Mouse (Mus musculus): Measurements from ENCODE around the gene Tchp.

Tchp gene

GRCm38 (mm10) chr5:114707265-114708068 is at the start of gene Tchp:
Tchp (plus strand) TSS chr5:114707760.
- peak; percentile 92 for DNase-seq

GRCm38 (mm10) chr5:114658255-114658654 is 49.3 kb upstream of the Tchp start, which contains the start of gene Trpv4:
Trpv4 (minus strand) TSS chr5:114658421.
- no peak for DNase-seq

GRCm38 (mm10) chr5:114661029-114661428 is 46.5 kb upstream of the Tchp start:
- DNase-seq, result no peak

DNA sequence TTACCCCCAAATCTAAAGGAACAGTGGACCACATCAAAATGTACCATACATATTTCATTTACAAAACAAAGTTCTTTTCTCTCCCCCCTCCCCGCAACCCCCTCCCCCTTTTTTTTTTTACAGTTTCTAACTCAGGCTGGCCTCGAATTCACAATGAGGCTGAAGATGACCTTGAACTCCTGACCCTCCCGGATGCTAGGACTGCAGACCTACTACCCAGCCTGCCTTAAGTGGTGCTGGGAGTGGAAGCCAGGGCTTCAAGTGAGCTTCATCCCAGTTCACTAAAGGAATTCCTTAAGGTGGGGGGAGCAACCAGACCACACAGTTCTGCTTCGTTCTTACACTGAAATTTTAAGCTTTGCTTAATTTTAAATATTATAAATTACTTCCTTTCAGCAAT is 43.4 kb upstream of the Tchp start:
- DNase-seq, result no peak

DNA sequence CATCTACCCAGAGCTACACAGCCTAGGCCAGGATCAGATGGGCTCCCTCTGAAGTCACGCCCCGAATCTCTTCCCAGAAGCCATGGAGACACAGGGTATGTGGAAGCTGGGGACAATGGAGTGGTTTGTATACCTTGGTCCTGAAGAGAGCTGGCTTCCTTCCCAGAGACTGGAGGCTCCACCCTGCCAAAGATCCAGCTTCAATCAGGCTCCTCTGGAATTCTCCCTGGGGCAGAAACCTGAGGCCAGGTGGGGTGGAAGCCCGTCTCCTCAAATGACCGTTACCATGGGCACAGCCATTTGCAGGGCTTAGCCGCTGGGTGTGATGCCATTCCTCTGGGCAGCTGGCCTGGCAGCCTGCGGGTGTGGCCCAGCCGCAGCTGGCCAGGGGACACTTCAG is 42.8 kb upstream of the Tchp start:
- DNase-seq, result no peak

- DNase-seq, result no peak
Measured at GRCm38 (mm10) chr5:114666659-114667058, 40.9 kb upstream of the Tchp start.

- peak; percentile 98 for DNase-seq
Measured at GRCm38 (mm10) chr5:114667228-114667856, 40.2 kb upstream of the Tchp start.

DNA sequence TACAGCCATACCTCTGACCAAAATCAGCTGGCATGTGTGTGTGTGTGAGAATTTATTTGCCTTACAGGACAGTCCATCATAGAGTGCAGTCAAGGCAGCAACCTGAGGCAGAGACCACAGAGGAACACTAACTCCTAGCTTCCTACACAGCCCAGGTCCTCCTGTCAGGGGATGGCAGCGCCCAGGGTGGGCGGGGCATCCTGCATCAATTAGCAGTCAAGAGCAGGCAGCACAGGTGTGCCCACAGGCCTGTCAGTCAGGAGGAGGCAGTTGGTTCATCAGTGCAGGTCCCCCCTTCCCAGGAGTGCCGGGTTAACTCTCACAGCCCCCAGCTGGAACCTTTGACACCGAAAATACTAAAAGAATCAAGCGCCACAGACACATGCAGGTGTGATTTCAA is 38.5 kb upstream of the Tchp start:
- no peak for DNase-seq

DNA sequence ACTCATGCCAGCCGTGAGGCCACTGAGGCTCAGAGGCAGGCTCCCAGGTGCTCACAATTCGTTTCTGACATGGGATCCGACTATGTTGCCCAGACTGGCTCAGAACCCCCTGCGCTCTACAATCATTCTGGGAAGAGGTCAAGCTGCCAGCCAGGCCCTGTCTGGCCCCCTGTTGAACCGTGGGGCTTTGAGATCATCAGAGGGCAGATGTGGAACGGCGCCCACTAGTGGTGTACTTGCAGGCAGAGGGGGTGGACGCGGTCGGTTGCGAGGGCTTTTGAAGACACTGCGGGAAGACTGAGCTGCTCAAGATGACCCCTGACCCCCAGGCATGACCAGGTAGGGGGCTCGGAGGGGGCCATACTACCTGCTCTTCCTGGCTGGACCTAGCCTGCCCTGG is 34.4 kb upstream of the Tchp start:
- peak; percentile 15 for DNase-seq

DNA sequence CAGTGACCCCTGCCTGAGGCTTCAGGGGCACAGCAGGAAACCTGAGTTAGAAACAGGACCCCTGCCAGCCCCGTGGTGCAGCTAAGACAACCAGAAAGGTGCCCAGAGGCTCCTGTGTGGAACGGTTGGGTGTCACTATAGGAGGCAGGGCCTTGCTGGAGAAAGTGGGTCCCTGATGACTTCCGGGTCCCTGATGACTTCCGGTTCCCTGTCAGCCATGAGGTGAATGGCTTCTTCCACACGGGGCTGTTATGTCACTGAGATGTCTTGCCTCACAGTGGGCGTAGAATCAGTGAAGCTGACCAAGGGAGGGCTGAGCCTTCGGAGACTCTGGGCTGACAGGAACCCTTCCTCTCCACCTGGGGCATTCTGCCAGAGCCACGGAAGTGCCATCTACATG is 33.0 kb upstream of the Tchp start:
- DNase-seq, result no peak

DNA sequence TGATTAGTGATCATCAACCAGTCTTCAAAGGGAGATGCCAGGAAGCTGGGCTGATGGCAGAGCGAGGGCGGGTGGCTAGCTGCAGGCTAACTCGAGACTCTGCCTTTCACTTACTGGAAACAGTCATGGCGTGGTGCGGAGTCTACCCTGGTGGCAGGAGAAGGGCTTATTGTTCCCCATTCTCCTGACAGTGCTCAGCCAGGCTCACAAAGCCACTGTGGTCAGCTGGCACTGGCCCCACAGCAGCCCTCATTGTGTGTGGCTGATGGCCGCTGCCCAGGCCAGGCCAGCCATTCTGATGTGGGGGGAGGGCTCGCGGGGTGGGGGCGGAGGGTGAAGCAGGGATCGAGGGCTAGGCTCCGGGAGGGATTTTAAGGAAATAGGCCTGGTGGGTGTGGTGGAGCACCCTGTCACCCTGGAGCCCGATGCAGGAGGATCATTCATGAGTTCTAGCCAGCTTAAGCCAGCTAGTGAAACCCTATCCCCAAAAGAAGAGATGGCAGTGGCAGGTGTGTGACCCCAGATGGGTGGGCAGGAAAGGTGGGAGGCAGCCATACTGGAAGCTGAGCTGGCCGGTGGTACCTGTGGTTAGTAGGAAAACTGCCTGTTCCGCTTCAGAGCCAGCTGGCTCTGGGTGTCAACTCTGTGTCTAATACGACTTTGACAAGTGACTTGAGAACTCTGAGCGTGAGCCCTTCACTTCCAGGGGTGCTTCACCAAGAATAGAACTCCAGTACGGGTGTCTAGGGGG is 27.5 kb upstream of the Tchp start:
- DNase-seq, result no peak

GRCm38 (mm10) chr5:114680676-114681285 is 26.8 kb upstream of the Tchp start:
- no peak for DNase-seq

DNA sequence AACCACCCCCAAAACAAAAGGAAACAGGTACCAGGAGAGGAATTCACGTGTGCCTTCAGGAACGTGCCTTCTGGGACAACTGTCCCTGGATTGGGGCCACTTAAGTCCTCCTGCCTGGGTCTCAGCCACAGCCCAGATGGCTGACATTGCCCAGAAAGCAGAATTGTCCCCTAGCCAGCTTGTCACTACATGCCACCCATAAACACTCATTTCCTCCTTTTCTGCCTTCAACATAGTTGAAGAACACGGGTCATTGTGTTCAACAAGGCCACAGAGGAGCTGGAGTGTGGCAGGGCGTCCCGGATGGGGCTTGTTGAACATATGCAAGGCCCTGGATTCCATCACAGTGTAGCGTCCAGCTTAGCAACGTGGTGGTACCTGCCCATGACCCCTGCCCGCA is 25.8 kb upstream of the Tchp start:
- peak; percentile 81 for DNase-seq

GRCm38 (mm10) chr5:114685986-114686385 is 21.6 kb upstream of the Tchp start:
- DNase-seq, result no peak

GRCm38 (mm10) chr5:114686726-114687210 is 20.8 kb upstream of the Tchp start:
- DNase-seq, result no peak

GRCm38 (mm10) chr5:114687901-114688300 is 19.7 kb upstream of the Tchp start:
- DNase-seq, result no peak

- no peak for DNase-seq
Measured at GRCm38 (mm10) chr5:114688703-114689102, 18.9 kb upstream of the Tchp start.

DNA sequence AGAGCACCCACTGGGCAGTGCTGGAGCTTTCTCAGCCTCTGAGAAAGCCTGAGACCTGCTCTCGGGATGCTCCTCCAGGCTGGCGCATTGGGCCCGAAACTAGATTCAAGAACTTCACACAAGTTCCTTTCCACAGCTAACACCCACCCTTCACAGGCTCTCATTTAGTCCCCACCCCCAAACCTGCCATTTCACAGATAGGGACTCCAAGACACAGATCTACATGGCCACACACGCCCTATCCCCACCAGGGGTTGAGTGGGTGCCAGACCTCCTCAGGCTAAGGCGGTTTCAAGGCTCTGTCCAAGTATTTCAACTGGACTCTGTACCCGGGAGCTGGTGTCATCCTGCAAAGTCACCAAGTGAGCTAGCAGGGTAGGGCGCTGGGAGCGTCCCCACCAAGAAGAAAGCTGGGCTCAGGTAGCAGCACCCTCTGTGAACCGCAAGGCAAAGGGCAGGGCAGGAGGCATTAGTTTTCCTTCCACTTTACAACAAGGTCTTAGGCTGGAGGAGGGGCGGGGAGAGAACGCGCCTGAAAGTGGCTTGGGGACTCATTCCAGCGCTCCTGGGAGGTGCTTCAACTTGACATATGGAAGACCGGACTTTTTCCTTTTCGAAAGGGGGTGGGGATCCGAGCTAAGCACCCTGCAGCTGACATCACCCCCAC is 17.7 kb upstream of the Tchp start:
- DNase-seq, result no peak

GRCm38 (mm10) chr5:114690633-114691567 is 16.7 kb upstream of the Tchp start, which contains the start of gene Gltp:
Gltp (minus strand) TSS chr5:114690984.
- DNase-seq, result peak; percentile 91

DNA sequence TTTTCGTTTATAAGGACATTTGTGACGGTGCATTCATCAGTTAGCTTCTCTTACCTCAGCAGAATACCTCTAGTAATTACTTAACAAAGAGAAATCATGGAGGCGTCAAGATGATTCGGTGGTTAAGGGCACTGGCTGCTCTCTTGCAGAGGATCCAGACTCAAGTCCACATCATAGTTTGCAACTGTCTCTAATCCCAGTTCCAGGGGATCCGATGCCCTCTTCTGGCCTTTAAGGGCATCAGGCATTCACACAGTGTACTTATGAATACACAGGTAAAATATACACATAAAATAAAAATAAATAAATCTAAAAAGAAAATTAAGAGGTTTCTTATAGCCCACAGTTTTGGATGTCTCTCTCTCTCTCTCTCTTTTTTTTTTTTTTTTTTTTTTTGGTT is 11.8 kb upstream of the Tchp start:
- DNase-seq, result no peak

- no peak for DNase-seq
Measured at GRCm38 (mm10) chr5:114696939-114697338, 10.6 kb upstream of the Tchp start.

Data from cerebellum, adult 9-10 months (tissue).